Mouse (Mus musculus) lung, adult 2 months (tissue): ENCODE data around the gene Cdk14.

ENCODE experiments used
- CTCF ChIP-seq: fragments of 200-500 bp; IDR thresholded peaks from 2 replicates; pipeline ENCODE4 v1.5.1; 2011; ENCODE audit warnings: mild to moderate bottlenecking, low read length, control low read depth; ENCODE audit not compliant: insufficient read depth
- POLR2A ChIP-seq: fragments of 200-500 bp; IDR thresholded peaks from 2 replicates; pipeline ENCODE4 v1.6.1; 2011; ENCODE audit warnings: low read depth, mild to moderate bottlenecking, control low read depth, low read length, borderline replicate concordance; ENCODE audit errors: extremely low read depth

- no peak for TF ChIP-seq CTCF
- TF ChIP-seq POLR2A, result no peak
Observed at GRCm38 (mm10) chr5:4877131-4877631, 542.9 kb downstream of the Cdk14 start.
